Mouse (Mus musculus) layer of hippocampus, adult 9-11 months (tissue): ENCODE measurements around the gene Grasp.
A peak's percentile ranks its signal among the peaks of the same experiment; 100 is the strongest.

Experiments
- DNase-seq: peaks from one replicate; pipeline ENCODE4 v3.0.0; 2022

The Grasp gene

DNA sequence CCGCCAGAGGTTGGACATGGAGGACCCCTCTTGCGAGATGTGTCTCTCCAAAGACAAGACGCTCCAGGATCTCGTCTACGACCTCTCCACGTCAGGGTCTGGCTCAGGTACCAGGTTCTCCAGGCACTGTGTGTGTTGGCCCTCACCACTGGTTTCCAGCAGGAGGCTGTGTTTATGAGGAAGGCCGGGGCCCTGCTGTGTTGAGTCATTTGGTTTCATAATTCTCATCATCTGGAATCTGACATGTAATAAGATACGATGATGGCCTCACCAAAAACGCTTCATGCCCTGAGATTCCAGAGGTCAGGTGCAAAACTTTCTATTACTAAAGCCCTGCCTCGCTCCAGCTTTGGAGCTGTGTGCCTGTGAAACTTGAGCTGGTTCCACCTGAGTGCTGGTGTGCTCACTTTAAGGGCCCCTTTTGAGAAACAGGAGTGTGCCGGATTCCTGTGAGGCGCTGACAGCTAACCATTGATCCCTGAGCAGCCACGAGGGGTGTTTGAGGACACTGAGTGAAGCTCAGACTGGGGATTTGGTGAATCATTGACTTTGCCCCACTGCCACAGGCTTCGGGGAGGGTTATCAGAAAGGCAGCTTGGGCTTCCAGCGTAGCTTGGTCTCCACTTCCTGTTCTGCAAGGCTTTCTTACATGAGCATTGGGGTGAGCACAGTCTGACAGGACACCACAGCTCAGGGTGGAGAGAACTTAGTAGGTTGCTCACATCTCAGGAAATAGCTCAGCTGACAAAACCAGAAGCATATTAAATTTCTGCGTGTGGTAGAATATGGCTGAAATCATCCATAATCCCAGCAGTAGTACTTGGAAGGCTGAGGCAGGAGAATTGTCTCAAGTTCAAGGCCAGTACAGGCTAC is 28.8 kb upstream of the Grasp start:
- no peak for DNase-seq

DNA sequence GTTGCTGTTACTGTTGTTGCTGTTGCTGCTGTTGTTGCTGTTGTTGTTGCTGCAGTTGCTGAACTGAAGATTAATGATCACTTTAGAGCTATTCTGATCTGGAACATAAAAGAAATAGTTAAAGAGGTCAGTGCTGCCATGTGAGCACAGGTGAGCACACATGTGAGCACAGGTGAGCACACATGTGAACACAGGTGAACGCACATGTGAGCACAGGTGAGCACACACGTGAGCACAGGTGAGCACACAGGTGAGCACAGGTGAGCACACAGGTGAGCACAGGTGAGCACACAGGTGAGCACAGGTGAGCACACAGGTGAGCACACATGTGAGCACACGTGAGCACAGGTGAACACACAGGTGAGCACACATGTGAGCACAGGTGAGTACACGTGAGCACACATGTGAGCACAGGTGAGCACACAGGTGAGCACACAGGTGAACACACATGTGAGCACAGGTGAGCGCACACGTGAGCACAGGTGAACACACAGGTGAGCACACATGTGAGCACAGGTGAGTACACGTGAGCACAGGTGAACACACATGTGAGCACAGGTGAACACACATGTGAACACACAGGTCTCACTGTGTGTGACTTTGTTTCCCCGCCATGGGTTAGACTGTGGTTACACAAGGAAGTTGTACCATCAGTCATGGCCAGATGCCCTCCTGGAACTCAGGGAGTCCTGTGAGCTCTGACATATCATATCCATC is 27.8 kb upstream of the Grasp start:
- DNase-seq: no peak

DNA sequence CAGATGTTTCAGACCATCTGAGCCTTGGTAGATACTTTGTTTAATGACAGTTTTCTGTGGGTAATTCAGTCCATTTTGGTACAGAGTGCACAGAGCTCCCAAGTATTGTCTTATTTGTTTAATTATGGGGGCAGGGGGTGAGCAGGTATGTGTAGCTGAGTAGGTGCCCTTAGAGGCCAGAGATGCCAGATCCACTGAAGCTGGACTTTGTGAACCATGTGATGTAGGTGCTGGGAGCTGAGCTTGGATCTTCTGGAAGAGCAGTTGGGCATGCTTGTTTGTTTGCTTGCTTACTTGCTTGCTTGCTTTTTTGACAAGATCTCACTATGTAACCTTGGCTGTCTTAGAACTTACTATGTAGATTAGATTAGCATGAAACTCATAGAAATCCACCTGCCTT is 27.0 kb upstream of the Grasp start:
- DNase-seq: no peak

DNA sequence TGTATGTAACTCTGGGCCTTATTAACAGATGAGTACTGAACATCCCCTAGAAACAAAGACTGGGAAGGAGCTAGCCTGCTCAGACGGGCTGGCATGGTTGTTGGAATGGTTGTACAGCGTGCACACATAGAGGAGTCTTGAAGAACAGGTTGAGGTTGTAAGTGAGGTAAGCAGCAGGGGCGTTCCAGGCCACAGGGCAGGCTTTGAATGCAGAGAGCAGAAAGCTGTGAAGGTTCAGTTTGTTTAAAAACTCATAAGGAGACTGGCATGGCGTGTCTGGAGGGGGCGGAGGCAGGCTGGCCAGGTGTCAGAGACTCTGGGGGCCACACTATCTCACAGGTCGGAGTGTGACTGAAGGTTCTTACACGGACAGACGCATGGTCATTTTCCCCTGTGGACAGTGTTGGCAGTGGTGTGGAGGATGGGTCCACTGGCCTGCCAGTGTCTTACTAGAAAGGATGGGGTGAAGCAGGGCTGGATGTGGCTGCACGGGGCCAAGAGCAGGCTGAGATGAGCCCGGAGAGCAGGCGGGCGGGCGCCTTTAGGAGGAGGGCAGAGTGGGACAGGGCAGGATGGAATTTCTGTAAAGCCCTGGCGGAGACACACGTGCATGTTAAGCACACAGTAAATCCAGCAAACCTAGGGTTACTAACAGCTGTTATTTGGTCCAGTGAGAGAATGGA is 26.4 kb upstream of the Grasp start:
- DNase-seq: no peak

DNA sequence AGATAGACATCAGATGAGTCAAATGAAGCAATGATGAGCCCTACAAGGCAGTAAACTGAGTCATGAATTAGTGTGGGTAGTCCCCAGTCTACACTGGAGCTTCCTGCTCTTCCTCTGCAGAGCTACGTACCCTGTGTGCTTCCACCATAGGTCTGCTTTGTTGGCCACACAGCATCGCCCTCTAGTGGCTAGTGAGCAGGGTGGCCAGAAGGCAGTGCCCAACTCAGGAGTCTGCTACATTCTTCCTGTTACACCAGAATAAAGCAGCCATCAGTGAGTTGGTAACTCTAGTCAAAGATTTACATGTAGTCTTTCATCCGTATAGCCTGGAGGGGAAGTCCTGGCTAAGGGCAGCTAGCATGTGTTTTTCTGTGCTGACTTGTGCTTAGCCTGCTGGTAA is 25.8 kb upstream of the Grasp start:
- peak; percentile 70 for DNase-seq

DNA sequence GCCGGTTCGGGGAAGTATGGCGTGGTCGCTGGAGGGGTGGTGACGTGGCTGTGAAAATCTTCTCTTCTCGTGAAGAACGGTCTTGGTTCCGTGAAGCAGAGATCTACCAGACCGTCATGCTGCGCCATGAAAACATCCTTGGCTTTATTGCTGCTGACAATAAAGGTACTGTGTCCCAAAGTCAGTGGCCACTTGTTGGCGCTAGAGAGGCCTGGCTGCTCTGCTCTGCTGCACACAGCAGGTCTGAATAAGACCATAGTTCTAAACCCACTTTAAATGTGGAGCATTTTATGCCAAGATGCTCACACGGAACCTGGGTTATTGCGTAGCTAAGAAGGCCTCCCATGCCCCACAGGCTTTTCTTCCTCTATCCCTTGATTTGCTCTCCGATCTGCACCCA is 25.1 kb upstream of the Grasp start:
- no peak for DNase-seq

DNA sequence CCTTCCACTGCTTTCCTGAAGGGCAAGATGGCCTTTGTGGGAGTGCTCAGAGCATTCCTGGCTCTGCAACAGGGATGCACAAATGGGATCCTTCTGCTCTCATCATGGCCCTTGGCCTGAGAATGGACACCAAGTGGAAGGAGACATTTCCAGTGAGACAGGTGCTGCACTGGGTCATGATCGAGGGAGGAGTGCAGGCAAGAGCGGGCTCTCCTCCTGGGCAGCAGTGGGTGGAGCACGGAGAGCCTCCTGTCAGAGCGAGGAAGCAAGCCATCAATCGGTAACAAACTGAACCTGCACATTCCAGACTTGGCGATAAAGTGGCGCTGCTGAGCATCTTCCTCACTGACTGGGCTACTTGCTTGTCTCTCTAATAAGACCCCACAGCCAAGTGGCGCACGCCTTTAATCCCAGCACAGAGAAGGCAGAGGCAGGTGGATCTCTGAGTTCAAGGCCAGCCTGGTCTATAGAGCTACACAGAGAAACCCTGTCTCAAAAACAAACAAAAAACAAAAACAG is 23.2 kb upstream of the Grasp start:
- no peak for DNase-seq

DNA sequence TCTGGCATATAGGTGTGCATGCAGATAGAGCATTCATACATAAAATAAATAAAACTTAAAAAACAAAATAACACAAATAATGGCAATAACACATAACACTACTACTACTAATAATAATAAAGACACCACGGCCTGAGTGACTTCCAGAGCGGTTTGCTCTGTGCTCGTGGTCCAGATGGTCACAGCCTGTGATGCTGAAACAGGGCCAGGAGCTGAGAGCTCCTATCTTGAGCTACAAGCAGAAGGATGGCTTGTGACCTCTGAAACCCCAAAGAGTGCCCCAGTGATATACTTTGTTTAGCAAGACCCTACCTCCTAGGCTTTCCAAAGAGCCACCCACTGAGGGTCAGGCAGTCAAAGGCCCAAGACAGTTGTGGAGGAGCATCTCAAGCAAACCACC is 22.6 kb upstream of the Grasp start:
- DNase-seq: no peak

DNA sequence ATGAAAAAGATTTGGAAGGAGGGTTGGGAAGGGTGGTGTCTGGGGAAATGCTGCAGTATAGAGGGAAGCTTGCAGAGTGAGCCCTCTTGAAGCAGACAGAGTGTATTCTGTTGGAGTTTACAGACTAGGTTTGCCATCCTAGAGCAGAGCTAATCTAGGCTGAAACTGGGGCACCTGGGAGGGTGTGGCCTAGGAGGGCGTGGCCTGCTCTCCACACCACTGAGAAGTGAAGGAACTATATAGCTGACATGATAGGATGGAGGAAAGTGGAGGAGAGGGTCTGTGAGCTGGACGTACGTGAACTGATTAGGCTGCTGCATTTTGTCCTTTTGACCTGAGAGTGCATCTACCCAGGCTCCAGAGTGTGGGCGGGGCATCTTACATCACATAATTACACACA is 20.3 kb upstream of the Grasp start:
- no peak for DNase-seq

DNA sequence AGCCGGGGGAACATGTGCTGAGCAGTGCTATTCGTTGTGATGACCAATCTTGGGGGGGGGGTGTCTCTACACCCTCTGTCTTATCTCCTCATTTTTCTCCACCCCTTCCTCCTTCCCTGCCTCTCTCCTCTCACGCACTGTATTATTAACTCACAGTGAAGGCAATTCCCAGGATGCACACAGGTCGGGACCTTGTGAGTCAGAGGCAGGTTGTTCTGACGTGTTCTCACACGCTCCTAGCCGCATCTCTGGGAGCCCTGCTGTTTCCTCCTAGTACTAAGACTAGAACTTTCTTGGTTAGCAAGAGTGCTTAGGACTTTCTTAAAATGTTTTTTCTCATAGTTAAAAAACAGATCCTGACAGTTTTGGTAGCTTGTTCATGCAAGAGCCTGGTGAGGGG is 19.2 kb upstream of the Grasp start:
- no peak for DNase-seq

DNA sequence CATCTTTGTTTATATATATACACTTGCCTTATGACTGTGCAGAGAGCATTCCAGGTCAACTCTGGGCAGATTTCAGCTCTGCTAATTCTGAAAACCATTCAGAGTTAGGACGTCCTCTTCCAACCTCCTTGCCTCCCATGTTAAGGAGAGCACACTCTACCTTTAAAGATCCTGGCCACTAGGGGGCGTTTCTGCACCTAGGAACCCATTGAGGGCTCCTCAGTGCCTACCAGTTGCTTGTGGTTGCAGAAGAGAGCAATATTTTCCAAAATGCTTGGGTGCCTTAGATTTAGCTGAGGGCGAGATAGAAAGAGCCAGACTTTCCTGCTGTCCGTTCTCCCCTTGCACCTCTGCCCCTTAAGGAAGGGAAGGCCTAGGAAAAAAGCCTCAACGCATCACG is 13.8 kb upstream of the Grasp start:
- no peak for DNase-seq

DNA sequence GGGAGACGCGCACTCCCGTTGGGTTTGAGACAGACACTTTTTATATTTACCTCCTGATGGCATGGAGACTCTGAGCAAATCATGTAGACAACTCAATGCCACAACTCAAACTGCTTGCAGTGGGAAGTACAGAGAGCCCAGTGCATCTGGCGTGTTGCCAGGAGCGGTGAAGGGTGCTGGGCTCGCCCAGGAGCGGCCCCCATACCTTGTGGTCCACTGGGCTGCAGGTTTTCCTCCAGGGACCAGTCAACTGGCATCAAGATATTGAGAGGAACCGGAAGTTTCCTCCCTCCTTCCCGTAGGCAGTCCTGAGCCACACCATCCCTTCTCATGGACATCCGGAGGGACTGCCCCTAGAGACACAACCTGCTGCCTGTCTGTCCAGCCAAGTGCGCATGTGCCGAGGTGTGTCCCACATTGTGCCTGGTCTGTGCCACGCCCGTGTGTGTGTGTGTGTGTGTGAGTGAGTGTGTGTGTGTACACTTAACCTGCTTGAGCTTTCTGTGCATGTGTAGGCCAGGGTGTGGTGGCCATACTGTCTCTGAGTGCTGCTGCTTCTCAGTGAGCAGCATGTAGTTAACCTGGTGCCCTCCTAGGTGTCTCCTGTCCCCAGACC is 12.9 kb upstream of the Grasp start:
- no peak for DNase-seq

DNA sequence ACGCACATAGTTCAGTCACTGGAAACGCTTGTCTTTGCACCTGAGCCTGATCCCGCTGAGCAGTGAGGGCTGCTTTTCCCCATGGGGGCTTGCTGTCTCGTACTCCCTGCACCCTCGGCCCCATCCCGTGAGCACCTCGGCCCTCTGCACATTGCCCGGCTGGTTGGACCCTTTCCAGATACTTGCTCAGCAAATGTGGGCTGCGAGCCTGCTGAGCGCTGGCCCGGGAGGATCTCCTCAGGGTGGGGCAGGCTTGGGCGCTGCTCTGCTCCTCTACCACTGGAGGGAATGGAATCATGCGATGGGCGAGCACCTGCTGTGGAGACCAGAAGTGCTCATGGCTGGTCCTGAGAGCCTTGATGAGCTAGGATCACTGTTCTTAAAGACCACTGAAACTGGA is 11.6 kb upstream of the Grasp start:
- DNase-seq: no peak

DNA sequence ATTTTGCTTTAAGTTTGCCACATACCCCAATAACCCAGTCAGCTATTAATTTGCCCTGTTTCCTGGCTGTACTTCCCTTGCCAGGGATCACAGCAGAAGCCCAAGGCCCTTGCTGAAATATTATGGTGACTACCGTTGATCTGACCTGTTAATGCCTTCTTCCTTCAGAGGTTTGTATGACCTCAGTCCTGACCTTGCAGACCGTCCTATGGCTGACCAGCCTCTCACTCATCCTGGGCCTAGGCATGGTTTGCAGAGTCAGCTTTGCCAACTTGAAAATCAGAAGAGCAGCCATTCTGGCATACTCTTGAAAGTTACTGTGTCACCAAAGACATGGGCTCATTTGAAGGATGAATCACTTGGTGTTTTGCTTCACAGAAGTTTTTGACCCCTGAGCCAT is 8.9 kb upstream of the Grasp start:
- DNase-seq: no peak

DNA sequence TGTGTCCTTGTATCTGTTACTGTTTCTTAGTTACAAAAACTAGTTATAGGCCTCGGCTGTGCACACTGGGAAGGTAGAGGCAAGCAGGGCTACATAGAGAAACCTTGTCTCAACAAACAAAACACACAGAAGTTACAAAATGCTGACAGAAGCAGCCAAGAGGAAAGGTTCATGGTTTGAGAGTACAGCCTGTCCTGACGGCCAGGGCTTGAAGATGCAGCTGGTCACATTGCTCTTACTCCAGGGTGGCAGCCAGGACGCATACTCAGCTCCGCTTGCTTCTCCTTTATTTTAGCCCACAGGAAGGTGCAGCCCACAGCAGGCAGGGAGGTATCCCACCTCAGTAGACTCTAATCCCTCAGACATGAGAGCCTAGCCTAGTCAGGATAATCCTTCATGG is 8.0 kb upstream of the Grasp start:
- no peak for DNase-seq

DNA sequence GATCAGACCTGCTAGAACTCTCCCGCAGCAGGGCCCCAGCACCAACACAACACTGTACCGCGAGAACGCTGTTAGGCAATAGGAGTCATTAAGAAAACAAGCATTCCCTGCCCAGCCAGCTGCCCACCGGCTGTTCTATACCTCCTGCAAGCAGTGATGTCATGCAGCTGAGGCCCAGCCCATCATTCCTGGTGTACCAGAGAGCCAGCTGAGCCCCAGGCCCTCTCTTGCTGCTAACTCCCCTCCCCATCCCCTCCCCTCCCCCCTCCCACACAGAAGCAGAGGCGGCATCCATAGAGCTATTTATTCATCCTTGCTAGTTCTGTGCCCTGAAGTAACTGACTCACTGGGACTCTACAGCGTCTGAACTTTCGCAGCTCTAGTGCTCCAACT is 3.1 kb upstream of the Grasp start:
- DNase-seq: no peak

DNA sequence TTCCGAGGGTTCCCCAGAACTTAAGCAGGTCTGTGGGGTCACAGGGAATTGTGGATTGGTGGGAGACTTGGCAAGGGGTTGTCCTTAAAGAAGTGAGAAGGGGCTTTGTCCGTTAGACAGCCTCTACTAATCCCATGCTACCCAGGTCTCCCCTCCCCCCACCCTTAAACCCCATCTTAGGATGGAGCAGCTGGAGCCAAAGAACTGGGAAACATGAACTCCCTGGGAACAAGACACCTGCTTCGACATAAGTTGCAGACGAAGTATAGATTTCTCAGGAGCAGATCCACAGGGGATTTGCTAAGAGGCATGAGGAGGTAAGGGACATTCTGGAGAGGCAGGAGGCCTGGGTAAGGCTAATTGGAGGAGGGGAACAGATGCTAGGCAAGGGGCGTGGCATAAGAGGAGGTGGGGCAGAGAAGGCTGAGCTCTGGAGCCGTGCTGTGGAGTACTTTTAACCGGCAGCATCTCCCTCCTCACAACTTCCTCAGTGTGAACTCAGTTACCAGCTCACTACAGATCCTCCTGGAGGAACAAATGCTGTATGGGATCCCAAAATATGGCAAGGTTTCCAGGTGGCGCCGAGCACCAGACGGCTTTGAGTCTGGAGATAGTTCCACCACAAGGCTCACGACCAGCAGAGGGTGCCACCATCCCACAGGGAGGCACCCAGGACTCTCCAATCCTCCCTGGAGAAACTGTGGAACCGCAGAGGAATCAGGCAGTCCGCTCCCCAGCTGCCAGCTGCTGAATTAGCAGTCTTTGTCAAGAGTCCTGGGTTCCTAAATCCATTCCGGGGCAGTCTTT is 2.5 kb upstream of the Grasp start:
- DNase-seq: peak; percentile 92

DNA sequence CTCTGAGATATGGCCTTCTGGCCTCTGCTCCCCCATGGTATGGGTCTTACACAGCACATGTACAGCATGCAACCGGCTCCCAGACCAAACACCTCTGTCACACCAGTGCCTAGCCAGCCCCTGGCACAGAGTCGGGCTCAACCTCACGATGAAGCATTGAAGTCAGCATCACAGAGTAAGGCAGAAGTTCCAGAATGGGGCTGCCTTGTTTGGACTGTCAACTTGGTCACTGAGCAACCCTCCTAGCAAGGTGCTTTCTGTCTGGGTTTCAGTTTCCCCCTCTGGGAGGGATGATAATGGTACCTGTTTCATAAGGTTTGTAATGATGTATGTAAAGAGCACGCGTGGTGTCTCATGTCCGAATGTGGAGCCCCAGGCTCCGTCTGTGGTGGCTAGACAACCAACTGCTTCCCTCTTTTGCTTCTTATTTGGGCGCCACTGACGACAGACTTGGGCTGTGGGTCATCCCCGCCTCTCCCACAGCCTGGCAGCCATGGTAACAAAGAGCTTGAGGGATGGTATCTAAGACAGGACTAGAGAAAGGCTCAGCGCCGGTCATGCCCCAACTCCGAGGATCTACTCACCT is 998 bp upstream of the Grasp start:
- no peak for DNase-seq

DNA sequence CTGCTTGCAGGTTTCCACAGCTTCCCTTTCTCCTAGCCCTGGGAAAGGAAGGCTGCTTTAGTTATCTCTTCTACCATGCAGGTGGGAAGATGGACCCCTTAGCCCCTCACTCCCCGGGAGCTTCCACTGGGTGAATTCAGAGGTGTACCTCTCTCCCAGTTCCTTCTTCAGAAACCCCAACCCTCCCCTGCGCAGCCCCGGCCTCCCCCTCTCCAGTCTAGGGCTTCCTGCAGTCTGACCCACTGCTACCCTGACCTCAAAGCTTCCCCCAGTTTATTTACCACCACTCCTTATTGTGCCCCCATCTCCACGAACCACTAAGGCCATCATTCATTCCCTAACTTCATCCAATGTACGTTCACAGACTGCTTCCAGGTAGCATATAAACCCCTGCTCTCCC is 392 bp upstream of the Grasp start:
- no peak for DNase-seq

DNA sequence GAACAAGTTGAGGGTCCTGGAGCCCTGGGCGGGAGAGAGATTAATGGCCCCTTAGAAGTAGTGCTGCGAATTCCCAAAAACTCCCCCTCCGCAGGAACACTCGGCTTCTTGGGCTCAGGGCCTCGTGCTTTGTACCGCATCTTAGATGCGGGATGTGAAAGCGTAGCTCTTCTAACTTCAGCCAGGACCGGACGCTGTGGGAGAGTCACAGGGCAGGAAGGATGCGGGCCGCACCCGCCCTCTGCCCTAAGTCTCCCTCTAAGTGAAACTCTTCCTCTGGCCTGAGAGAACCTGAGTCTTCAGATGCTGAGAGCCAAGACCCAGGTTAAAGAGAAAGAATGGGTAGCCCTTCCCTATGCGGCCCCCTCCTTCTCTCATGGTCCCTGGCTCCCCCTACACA is 989 bp downstream of the Grasp start:
- DNase-seq: no peak

DNA sequence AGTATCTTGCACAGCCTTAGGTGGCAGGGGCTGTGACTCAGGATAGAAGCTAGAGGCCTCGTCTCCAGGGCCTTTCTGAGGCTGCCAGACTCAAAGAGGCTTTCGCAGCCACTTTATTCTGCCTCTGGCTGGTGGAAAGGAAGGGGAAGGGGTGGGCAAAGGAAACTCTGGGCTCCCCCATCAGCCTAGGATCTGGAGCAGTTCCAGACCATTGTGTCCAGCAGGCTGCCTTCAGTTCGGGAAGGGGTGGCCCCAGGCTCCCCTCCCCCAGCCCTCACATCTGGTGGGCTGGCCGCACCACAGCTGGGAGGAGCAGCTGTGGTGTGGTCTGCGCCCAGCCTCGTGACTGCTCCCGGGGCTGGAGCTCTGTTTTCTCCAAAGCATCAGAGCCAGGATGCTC is 4.0 kb downstream of the Grasp start:
- DNase-seq: no peak
